Mouse (Mus musculus): ENCODE results near the gene Clk2. TPM values are rescaled to one million over a fixed set of nuclear protein-coding genes. Genes with fewer than 3 reads are reported as not detected.

Clk2 gene
- 18.8 and 22.8 TPM in 2 replicates for polyA plus RNA-seq (2014; fragmentation: Nextera tagmentation; extraction: Ambion mirVana)

DNA sequence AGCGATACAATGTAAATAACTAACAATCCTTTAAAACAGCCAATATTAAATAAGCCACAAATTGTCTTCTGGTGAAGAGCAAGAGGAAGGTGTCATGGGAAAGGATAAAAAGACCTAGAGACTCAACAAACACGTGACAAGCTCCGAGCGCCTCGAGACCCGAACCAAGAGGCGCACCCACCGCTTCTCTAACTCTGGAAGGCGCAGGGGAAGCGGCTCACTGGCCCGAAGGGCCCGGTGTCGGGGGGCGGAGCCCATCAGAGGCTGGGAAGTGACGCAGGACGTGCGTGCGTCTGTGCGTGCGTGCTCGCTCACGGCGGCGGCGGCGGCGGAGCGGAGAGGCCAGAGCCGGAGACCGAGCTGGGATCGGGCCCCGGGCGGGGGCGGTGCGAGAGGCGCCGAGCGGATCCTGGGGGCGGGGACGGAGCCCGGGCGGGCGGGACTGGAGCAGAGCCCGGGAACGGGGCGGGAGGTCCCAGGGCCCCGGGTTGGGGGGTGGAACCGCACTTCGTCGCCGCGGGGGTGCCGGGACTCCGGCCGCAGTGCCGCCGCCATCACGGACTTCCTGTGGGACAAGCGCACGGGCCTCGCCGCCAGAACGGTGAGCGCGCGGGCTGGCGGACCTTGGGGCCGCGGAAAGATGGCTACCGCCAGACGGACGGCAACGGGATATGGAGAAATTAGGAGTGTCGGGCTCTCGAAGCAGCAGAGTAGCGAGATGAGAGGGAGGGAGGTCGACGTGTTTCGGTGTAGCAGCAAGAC, at the start of gene Clk2:
Gene Clk2 (plus strand): TSS at position 290 of the 762 bp plus-strand sequence.
- peak within 1 kb of the TSS; percentile 95 for H3K27ac ChIP-seq (ENCODE audit: low read depth, low read length)
- peaks cover 23% of the 10 kb centered on the region for H3K36me3 ChIP-seq (ENCODE audit: control insufficient read depth, insufficient read depth, low read length)
- peak; percentile 97 for DNase-seq (ENCODE audit: low spot score)
- ATAC-seq (replicated peaks; ENCODE audit: low FRiP score): peak; percentile 97
- H3K27me3 ChIP-seq (replicated peaks; ENCODE audit: control insufficient read depth, insufficient read depth, low read length): no peaks in the 10 kb centered on the region
- H3K9me3 ChIP-seq (ENCODE audit: control insufficient read depth, low read length): no peaks in the 10 kb centered on the region
- under 1% methylated on average over 78 of the region's 79 CpGs for WGBS
- H3K9ac ChIP-seq (ENCODE audit: low read depth, low read length): peak within 1 kb of the TSS; percentile 93
- peak within 1 kb of the TSS; percentile 82 for H3K4me2 ChIP-seq
- H3K4me3 ChIP-seq (ENCODE audit: low read depth, low read length): peak within 1 kb of the TSS; percentile 90
- H3K4me1 ChIP-seq (replicated peaks; ENCODE audit: control insufficient read depth, insufficient read depth, low read length): peaks cover 19% of the 10 kb centered on the region

GRCm38 (mm10) chr3:89115522-89115921, 49.1 kb upstream of the Clk2 start:
- H3K9ac ChIP-seq (ENCODE audit: low read depth, low read length): no peak overlapping the region
- no peak overlapping the region for H3K4me3 ChIP-seq (ENCODE audit: low read depth, low read length)
- 18% methylated on average over 2 of the region's 2 CpGs for WGBS
- H3K9me3 ChIP-seq (ENCODE audit: control insufficient read depth, low read length): no peaks in the 10 kb centered on the region
- no peaks in the 10 kb centered on the region for H3K36me3 ChIP-seq (ENCODE audit: control insufficient read depth, insufficient read depth, low read length)
- peak; percentile 86 for ATAC-seq (replicated peaks; ENCODE audit: low FRiP score)
- H3K27me3 ChIP-seq (replicated peaks; ENCODE audit: control insufficient read depth, insufficient read depth, low read length): no peaks in the 10 kb centered on the region
- peak overlapping the region; percentile 16; the same call in 1 of the 2 replicates for H3K4me2 ChIP-seq
- no peak for DNase-seq (ENCODE audit: low spot score)
- no peak overlapping the region for H3K27ac ChIP-seq (ENCODE audit: low read depth, low read length)
- H3K4me1 ChIP-seq (replicated peaks; ENCODE audit: control insufficient read depth, insufficient read depth, low read length): 0 out of 2 replicates have a peak, but pooled peaks cover 3% of the 10 kb centered on the region

GRCm38 (mm10) chr3:89123313-89123712, 41.3 kb upstream of the Clk2 start:
- whole genome bisulfite sequencing: 69% methylated on average over 2 of the region's 2 CpGs

GRCm38 (mm10) chr3:89124241-89124640, 40.4 kb upstream of the Clk2 start:
- Histone ChIP-seq H3K4me2 (no peak overlapping the region), H3K27ac (ENCODE audit: low read depth, low read length) (no peak overlapping the region), H3K36me3 (ENCODE audit: control insufficient read depth, insufficient read depth, low read length) (no peaks in the 10 kb centered on the region), H3K27me3 (replicated peaks; ENCODE audit: control insufficient read depth, insufficient read depth, low read length) (no peaks in the 10 kb centered on the region), H3K4me3 (ENCODE audit: low read depth, low read length) (no peak overlapping the region), H3K4me1 (replicated peaks; ENCODE audit: control insufficient read depth, insufficient read depth, low read length) (peaks cover 9% of the 10 kb centered on the region; the same call in 1 of the 2 replicates), H3K9ac (ENCODE audit: low read depth, low read length) (no peak overlapping the region), H3K9me3 (ENCODE audit: control insufficient read depth, low read length) (no peaks in the 10 kb centered on the region)
- no peak for ATAC-seq (replicated peaks; ENCODE audit: low FRiP score)
- DNase-seq (ENCODE audit: low spot score): no peak
- 77% methylated on average over 3 of the region's 3 CpGs for WGBS

More at GRCm38 (mm10) chr3:89123313-89123712, 41.3 kb upstream of the Clk2 start:
- Histone ChIP-seq H3K4me1 (replicated peaks; ENCODE audit: control insufficient read depth, insufficient read depth, low read length) (peaks cover 3% of the 10 kb centered on the region; the same call in 1 of the 2 replicates), H3K36me3 (ENCODE audit: control insufficient read depth, insufficient read depth, low read length) (no peaks in the 10 kb centered on the region), H3K4me3 (ENCODE audit: low read depth, low read length) (no peak overlapping the region), H3K9me3 (ENCODE audit: control insufficient read depth, low read length) (no peaks in the 10 kb centered on the region), H3K27me3 (replicated peaks; ENCODE audit: control insufficient read depth, insufficient read depth, low read length) (no peaks in the 10 kb centered on the region), H3K27ac (ENCODE audit: low read depth, low read length) (no peak overlapping the region), H3K9ac (ENCODE audit: low read depth, low read length) (no peak overlapping the region), H3K4me2 (no peak overlapping the region)
- DNase-seq (ENCODE audit: low spot score) (no peak), ATAC-seq (replicated peaks; ENCODE audit: low FRiP score) (no peak)

DNA sequence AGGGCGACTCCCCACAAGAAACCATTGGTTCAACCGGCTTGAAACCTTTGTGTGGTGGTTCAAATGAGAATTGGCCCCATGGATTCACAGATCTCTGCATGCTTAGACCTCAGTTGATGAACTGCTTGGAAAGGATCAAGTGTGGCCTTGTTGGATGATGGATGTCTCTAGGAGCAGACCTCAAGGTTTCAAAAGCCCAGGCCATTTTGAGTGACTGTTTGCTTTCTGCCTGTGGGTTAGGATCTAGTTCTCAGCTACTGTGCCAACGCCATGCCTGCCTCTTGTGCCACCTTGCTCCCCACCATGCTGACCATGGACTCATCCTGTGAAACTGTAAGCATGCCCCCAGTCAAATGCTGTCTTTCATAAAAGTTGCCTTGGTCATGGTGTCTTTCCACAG, 38.6 kb upstream of the Clk2 start:
- H3K27ac ChIP-seq (ENCODE audit: low read depth, low read length): no peak overlapping the region
- no peaks in the 10 kb centered on the region for H3K27me3 ChIP-seq (replicated peaks; ENCODE audit: control insufficient read depth, insufficient read depth, low read length)
- DNase-seq (ENCODE audit: low spot score) (no peak), ATAC-seq (replicated peaks; ENCODE audit: low FRiP score) (no peak)
- H3K36me3 ChIP-seq (ENCODE audit: control insufficient read depth, insufficient read depth, low read length): no peaks in the 10 kb centered on the region
- H3K4me3 ChIP-seq (ENCODE audit: low read depth, low read length): no peak overlapping the region
- H3K9ac ChIP-seq (ENCODE audit: low read depth, low read length): no peak overlapping the region
- H3K4me2 ChIP-seq: no peak overlapping the region
- no peaks in the 10 kb centered on the region for H3K9me3 ChIP-seq (ENCODE audit: control insufficient read depth, low read length)
- peaks cover 9% of the 10 kb centered on the region; the same call in 1 of the 2 replicates for H3K4me1 ChIP-seq (replicated peaks; ENCODE audit: control insufficient read depth, insufficient read depth, low read length)
- WGBS: 86% methylated on average over 3 of the region's 3 CpGs

DNA sequence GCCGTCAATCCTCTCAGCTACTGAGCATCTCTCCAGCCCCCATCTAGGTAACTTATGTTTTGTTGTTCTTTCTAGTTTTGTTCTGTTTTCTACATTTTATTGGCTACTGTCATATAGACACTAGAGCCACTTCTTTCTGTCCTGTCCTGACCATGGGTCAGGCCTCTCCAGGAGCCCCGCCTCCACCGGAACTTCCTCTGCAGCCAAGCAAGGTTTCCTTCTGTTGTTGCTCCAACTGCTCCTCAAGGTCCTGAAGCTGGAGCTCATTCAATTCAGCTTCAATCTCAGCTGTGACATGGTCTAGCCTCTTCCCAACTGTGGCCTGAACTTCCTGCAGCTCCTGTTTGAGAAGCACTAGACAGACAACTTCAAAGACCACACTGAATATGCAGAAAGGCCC, 34.7 kb upstream of the Clk2 start:
- H3K27ac ChIP-seq (ENCODE audit: low read depth, low read length): no peak overlapping the region
- no peak overlapping the region for H3K9ac ChIP-seq (ENCODE audit: low read depth, low read length)
- H3K36me3 ChIP-seq (ENCODE audit: control insufficient read depth, insufficient read depth, low read length): no peaks in the 10 kb centered on the region
- no peaks in the 10 kb centered on the region for H3K27me3 ChIP-seq (replicated peaks; ENCODE audit: control insufficient read depth, insufficient read depth, low read length)
- no peak overlapping the region for H3K4me3 ChIP-seq (ENCODE audit: low read depth, low read length)
- H3K4me2 ChIP-seq: no peak overlapping the region
- ATAC-seq (replicated peaks; ENCODE audit: low FRiP score): no peak
- H3K9me3 ChIP-seq (ENCODE audit: control insufficient read depth, low read length): no peaks in the 10 kb centered on the region
- DNase-seq (ENCODE audit: low spot score): no peak
- H3K4me1 ChIP-seq (replicated peaks; ENCODE audit: control insufficient read depth, insufficient read depth, low read length): peaks cover 39% of the 10 kb centered on the region
- WGBS: 89% methylated on average over 3 of the region's 3 CpGs

GRCm38 (mm10) chr3:89131816-89132215, 32.8 kb upstream of the Clk2 start:
- H3K27me3 ChIP-seq (replicated peaks; ENCODE audit: control insufficient read depth, insufficient read depth, low read length): no peaks in the 10 kb centered on the region
- H3K4me1 ChIP-seq (replicated peaks; ENCODE audit: control insufficient read depth, insufficient read depth, low read length): peaks cover 44% of the 10 kb centered on the region
- WGBS: 36% methylated on average over 4 of the region's 4 CpGs
- H3K27ac ChIP-seq (ENCODE audit: low read depth, low read length): peak overlapping the region; percentile 98
- H3K36me3 ChIP-seq (ENCODE audit: control insufficient read depth, insufficient read depth, low read length): no peaks in the 10 kb centered on the region
- peak overlapping the region; percentile 46 for H3K4me3 ChIP-seq (ENCODE audit: low read depth, low read length)
- no peak for ATAC-seq (replicated peaks; ENCODE audit: low FRiP score)
- peak overlapping the region; percentile 70 for H3K4me2 ChIP-seq
- H3K9me3 ChIP-seq (ENCODE audit: control insufficient read depth, low read length): no peaks in the 10 kb centered on the region
- peak overlapping the region; percentile 69 for H3K9ac ChIP-seq (ENCODE audit: low read depth, low read length)
- no peak for DNase-seq (ENCODE audit: low spot score)

DNA sequence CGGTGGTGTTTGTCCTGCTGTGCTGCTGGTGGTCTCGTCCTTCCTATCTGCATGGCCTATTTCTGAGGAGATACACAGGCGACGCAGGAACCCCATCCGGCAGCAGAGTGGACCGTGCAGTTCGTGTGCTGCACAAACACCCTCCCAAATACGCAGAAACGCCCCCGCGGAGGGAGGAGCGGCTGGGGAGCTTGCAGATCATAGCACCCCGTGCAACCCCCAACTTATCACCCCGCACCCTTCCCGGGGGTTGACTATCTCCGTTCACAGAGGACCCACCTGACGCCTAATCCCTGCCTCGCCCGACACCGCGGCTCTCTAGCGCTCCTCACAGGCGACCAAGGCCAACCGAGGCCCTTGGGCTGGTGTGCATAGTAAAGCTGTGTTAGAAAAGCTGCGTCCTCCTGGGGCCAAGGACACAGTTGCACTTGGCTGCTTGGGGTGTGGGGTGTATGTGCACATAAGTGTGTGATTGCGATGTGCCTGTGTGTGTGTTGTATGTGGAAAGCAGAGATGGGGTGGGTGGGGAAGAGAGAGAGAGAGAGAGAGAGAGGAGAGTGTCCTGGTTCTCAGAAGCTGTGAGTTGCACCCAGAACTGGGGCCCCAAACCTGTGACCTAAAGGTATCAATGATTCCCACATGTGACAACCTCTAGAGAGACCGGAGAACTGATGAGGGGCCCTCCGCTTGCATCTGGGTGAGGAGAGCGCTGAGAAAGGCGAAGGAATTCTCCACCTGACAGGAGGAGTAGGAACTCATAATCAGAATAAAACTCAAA, 32.1 kb upstream of the Clk2 start:
- ATAC-seq (replicated peaks; ENCODE audit: low FRiP score) (peak; percentile 92), DNase-seq (ENCODE audit: low spot score) (peak; percentile 87)
- peak overlapping the region; percentile 46 for H3K4me3 ChIP-seq (ENCODE audit: low read depth, low read length)
- no peaks in the 10 kb centered on the region for H3K27me3 ChIP-seq (replicated peaks; ENCODE audit: control insufficient read depth, insufficient read depth, low read length)
- peak overlapping the region; percentile 70 for H3K4me2 ChIP-seq
- H3K9me3 ChIP-seq (ENCODE audit: control insufficient read depth, low read length): no peaks in the 10 kb centered on the region
- WGBS: 8% methylated on average over 30 of the region's 30 CpGs
- peak overlapping the region; percentile 98 for H3K27ac ChIP-seq (ENCODE audit: low read depth, low read length)
- peak overlapping the region; percentile 69 for H3K9ac ChIP-seq (ENCODE audit: low read depth, low read length)
- H3K4me1 ChIP-seq (replicated peaks; ENCODE audit: control insufficient read depth, insufficient read depth, low read length): peaks cover 44% of the 10 kb centered on the region
- no peaks in the 10 kb centered on the region for H3K36me3 ChIP-seq (ENCODE audit: control insufficient read depth, insufficient read depth, low read length)

All from liver, embryonic 11.5 days (tissue).